8 mouse cellular contexts compared by ENCODE assay signal in the genomic region with DNA sequence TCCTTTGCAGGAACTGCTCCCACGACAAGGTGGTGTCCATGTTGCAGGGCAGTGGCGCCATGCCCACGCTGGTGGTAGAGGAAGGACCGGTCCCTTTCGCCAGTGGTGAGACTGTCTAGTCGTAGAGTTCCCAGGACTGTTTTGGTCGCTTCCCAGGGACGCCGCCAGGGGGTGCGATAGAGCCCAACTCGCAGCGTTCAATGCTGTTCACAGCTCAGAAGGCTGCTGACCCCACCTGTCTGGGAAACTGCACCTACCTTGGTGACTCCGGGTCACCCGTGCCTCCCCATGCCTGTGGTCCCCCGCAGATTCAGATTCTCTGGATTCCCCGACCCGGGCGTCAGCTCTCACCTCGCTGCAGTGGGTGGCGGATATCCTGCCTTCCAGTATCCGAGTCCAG. TPM values are rescaled to one million over a fixed set of nuclear protein-coding genes. Genes with fewer than 3 reads are reported as not detected.
DNase-seq lines count a peak whose midpoint lies in the region; ATAC-seq and TF ChIP-seq lines count a peak whose summit lies in the region.

No protein-coding gene starts in this region.

- no peak for TF ChIP-seq POLR2A in bone marrow, adult 2 months (IDR thresholded peaks at IDR 0.05; ENCODE audit: borderline replicate concordance, control insufficient read depth, low read depth, low read length)
- no peak for TF ChIP-seq POLR2A in olfactory bulb, adult 2 months (IDR thresholded peaks at IDR 0.05; ENCODE audit: insufficient read depth, low read depth, low read length)

- peak; percentile 75 for TF ChIP-seq CTCF in E14TG2a.4 (conservative IDR thresholded peaks at IDR 0.05; ENCODE audit: low read length)
- peak; percentile 74 for TF ChIP-seq CTCF in bone marrow, adult 2 months (IDR thresholded peaks at IDR 0.05; ENCODE audit: control insufficient read depth, insufficient read depth, low read length)
- peak; percentile 58 for TF ChIP-seq CTCF in heart, postnatal 0 days (IDR thresholded peaks at IDR 0.05; ENCODE audit: low read depth)
- peak; percentile 75 for TF ChIP-seq CTCF in olfactory bulb, adult 2 months (IDR thresholded peaks at IDR 0.05; ENCODE audit: insufficient read depth, low read depth, low read length)

- peak; percentile 69 for ATAC-seq in erythroblast, adult 5-6 weeks (replicated peaks; ENCODE audit: low FRiP score, poor library complexity, severe bottlenecking)
- peak; percentile 58; the same call in 1 of the 2 replicates for ATAC-seq in heart, postnatal 0 days (ENCODE audit: insufficient read depth, low read depth)
- ATAC-seq in lung, embryonic 15.5 days (ENCODE audit: borderline replicate concordance, extremely low read depth, low FRiP score, low TSS enrichment), result peak; percentile 60; the same call in 1 of the 2 replicates

- H3K4me2 ChIP-seq in heart, postnatal 0 days (ENCODE audit: low read depth, low read length), result 0 out of 2 replicates have a peak overlapping the region, but pooled peaks have one; percentile 25
- H3K4me2 ChIP-seq in lung, embryonic 15.5 days, result peak overlapping the region; percentile 50

- 11% methylated on average over 21 of the region's 21 CpGs for WGBS in bone marrow, adult 2 months
- WGBS in heart, postnatal 0 days, result 7% methylated on average over 21 of the region's 21 CpGs
- WGBS in lung, embryonic 15.5 days, result 12% methylated on average over 21 of the region's 21 CpGs
- WGBS in olfactory bulb, adult 2 months, result 10% methylated on average over 21 of the region's 21 CpGs

- peaks cover 15% of the 10 kb centered on the region for H3K4me1 ChIP-seq in E14TG2a.4 (replicated peaks; ENCODE audit: low read depth, low read length)
- no peaks in the 10 kb centered on the region for H3K4me1 ChIP-seq in bone marrow, adult 2 months (ENCODE audit: control insufficient read depth, insufficient read depth, low read length)
- H3K4me1 ChIP-seq in heart, postnatal 0 days (ENCODE audit: control insufficient read depth, insufficient read depth), result no peaks in the 10 kb centered on the region
- peaks cover 8% of the 10 kb centered on the region for H3K4me1 ChIP-seq in lung, embryonic 15.5 days
- peaks cover 28% of the 10 kb centered on the region for H3K4me1 ChIP-seq in olfactory bulb, adult 2 months (ENCODE audit: control insufficient read depth, insufficient read depth, low read length)

- no peaks in the 10 kb centered on the region for H3K36me3 ChIP-seq in E14TG2a.4 (ENCODE audit: insufficient read depth, low read length)
- H3K36me3 ChIP-seq in heart, postnatal 0 days (replicated peaks; ENCODE audit: control insufficient read depth, insufficient read depth, low read length), result no peaks in the 10 kb centered on the region
- H3K36me3 ChIP-seq in lung, embryonic 15.5 days, result no peaks in the 10 kb centered on the region

- no peak overlapping the region for H3K9ac ChIP-seq in heart, postnatal 0 days (replicated peaks; ENCODE audit: low read depth, low read length)
- no peak overlapping the region for H3K9ac ChIP-seq in lung, embryonic 15.5 days

- DNase-seq in heart, postnatal 0 days (ENCODE audit: low spot score), result no peak
- peak; percentile 60 to 86 for DNase-seq in kidney, postnatal 36 days
- peak; percentile 83 for DNase-seq in thymus, postnatal 4 days

- H3K27ac ChIP-seq in bone marrow, adult 2 months (ENCODE audit: control insufficient read depth, insufficient read depth, low read depth, low read length, poor library complexity), result no peak overlapping the region
- no peak overlapping the region for H3K27ac ChIP-seq in heart, postnatal 0 days (ENCODE audit: low read depth)
- no peak overlapping the region for H3K27ac ChIP-seq in lung, embryonic 15.5 days
- no peak overlapping the region for H3K27ac ChIP-seq in olfactory bulb, adult 2 months (ENCODE audit: insufficient read depth, low read depth, low read length)

- H3K9me3 ChIP-seq in E14TG2a.4 (ENCODE audit: low read length), result peaks cover 4% of the 10 kb centered on the region; the same call in 1 of the 2 replicates
- H3K9me3 ChIP-seq in heart, postnatal 0 days (replicated peaks; ENCODE audit: control insufficient read depth, low read length), result no peaks in the 10 kb centered on the region
- no peaks in the 10 kb centered on the region for H3K9me3 ChIP-seq in lung, embryonic 15.5 days

- TF ChIP-seq EP300 in heart, postnatal 0 days (IDR thresholded peaks at IDR 0.05; ENCODE audit: low read depth), result no peak

- H3K4me3 ChIP-seq in E14TG2a.4 (replicated peaks; ENCODE audit: low read length), result peak overlapping the region; percentile 69
- H3K4me3 ChIP-seq in bone marrow, adult 2 months (replicated peaks; ENCODE audit: control insufficient read depth, low read depth, low read length), result no peak overlapping the region
- no peak overlapping the region for H3K4me3 ChIP-seq in heart, postnatal 0 days (ENCODE audit: low read depth, low read length)
- H3K4me3 ChIP-seq in lung, embryonic 15.5 days, result peak overlapping the region; percentile 23
- H3K4me3 ChIP-seq in olfactory bulb, adult 2 months (ENCODE audit: insufficient read depth, low read depth, low read length), result no peak overlapping the region

- peaks cover 64% of the 10 kb centered on the region for H3K27me3 ChIP-seq in E14TG2a.4 (ENCODE audit: insufficient read depth, low read length)
- H3K27me3 ChIP-seq in heart, postnatal 0 days (ENCODE audit: control insufficient read depth, insufficient read depth, low read length), result peaks cover 54% of the 10 kb centered on the region
- H3K27me3 ChIP-seq in lung, embryonic 15.5 days, result peaks cover 56% of the 10 kb centered on the region

RNA-seq across cellular contexts. Expression of a gene that starts 18.1 kb away (rescaled TPM):
- polyA plus RNA-seq in bone marrow, adult 2 months (2011; ENCODE audit: insufficient read depth, insufficient read length, low replicate concordance, missing spikeins), result not detected in 2 replicates
- total RNA-seq in erythroblast, adult 5-6 weeks (2015; ENCODE audit: low replicate concordance), result 0.58 TPM in 1 of 2 replicates, not detected in the other
- total RNA-seq in erythroblast, adult 5-6 weeks (2017; ENCODE audit: low replicate concordance), result not detected in 2 replicates
- not detected in 2 replicates for total RNA-seq in heart, postnatal 0 days (2014; rRNA removed; ENCODE audit: low replicate concordance)
- not detected in 2 replicates for polyA plus RNA-seq in heart, postnatal 0 days (2015; fragmentation: Nextera tagmentation; extraction: Ambion mirVana)
- 0.04 and 0.07 TPM in 2 replicates for polyA plus RNA-seq in lung, embryonic 15.5 days (2015; fragmentation: Nextera tagmentation; extraction: Ambion mirVana)
- not detected in 2 replicates for polyA plus RNA-seq in olfactory bulb, adult 2 months (2012; ENCODE audit: insufficient read depth, insufficient read length, low replicate concordance, missing spikeins)

RNA-seq across cellular contexts. Expression of a gene that starts 28.4 kb away (rescaled TPM):
- 18.4 and 24.9 TPM in 2 replicates for polyA plus RNA-seq in bone marrow, adult 2 months (2011; ENCODE audit: insufficient read depth, insufficient read length, low replicate concordance, missing spikeins)
- total RNA-seq in erythroblast, adult 5-6 weeks (2015; ENCODE audit: low replicate concordance), result 17.6 and 19.6 TPM in 2 replicates
- total RNA-seq in erythroblast, adult 5-6 weeks (2017; ENCODE audit: low replicate concordance), result 15.5 and 29.2 TPM in 2 replicates
- 126 and 128 TPM in 2 replicates for total RNA-seq in heart, postnatal 0 days (2014; rRNA removed; ENCODE audit: low replicate concordance)
- polyA plus RNA-seq in heart, postnatal 0 days (2015; fragmentation: Nextera tagmentation; extraction: Ambion mirVana), result 154 and 170 TPM in 2 replicates
- 329 and 337 TPM in 2 replicates for polyA plus RNA-seq in lung, embryonic 15.5 days (2015; fragmentation: Nextera tagmentation; extraction: Ambion mirVana)
- polyA plus RNA-seq in olfactory bulb, adult 2 months (2012; ENCODE audit: insufficient read depth, insufficient read length, low replicate concordance, missing spikeins), result not detected in 2 replicates

RNA-seq across cellular contexts. Expression of a gene that starts 46.2 kb away (rescaled TPM):
- polyA plus RNA-seq in bone marrow, adult 2 months (2011; ENCODE audit: insufficient read depth, insufficient read length, low replicate concordance, missing spikeins), result 21.0 and 33.2 TPM in 2 replicates
- total RNA-seq in erythroblast, adult 5-6 weeks (2015; ENCODE audit: low replicate concordance), result 8.8 and 23.8 TPM in 2 replicates
- 6.0 and 10.6 TPM in 2 replicates for total RNA-seq in erythroblast, adult 5-6 weeks (2017; ENCODE audit: low replicate concordance)
- 56.0 and 104 TPM in 2 replicates for total RNA-seq in heart, postnatal 0 days (2014; rRNA removed; ENCODE audit: low replicate concordance)
- 58.5 and 63.3 TPM in 2 replicates for polyA plus RNA-seq in heart, postnatal 0 days (2015; fragmentation: Nextera tagmentation; extraction: Ambion mirVana)
- 71.9 and 73.0 TPM in 2 replicates for polyA plus RNA-seq in lung, embryonic 15.5 days (2015; fragmentation: Nextera tagmentation; extraction: Ambion mirVana)
- not detected in 2 replicates for polyA plus RNA-seq in olfactory bulb, adult 2 months (2012; ENCODE audit: insufficient read depth, insufficient read length, low replicate concordance, missing spikeins)

Comparison
In these comparisons a context has a peak if more than half of its experiments do, and no peak if none do; other contexts are left out.
1. H3K4me3 ChIP-seq: peak in E14TG2a.4 (single experiment) and lung, embryonic 15.5 days (single experiment); none in bone marrow, adult 2 months (single experiment), heart, postnatal 0 days (single experiment) and olfactory bulb, adult 2 months (single experiment).
2. RNA of a gene that starts 28.4 kb away (polyA plus RNA-seq): 329 to 337 TPM in lung, embryonic 15.5 days, 154 to 170 TPM in heart, postnatal 0 days and 18.4 to 24.9 TPM in bone marrow, adult 2 months; not detected in olfactory bulb, adult 2 months; every median in the first group is over 10 times any median in the second.
3. RNA of a gene that starts 46.2 kb away (polyA plus RNA-seq): 71.9 to 73.0 TPM in lung, embryonic 15.5 days, 58.5 to 63.3 TPM in heart, postnatal 0 days and 21.0 to 33.2 TPM in bone marrow, adult 2 months; not detected in olfactory bulb, adult 2 months; every median in the first group is over 10 times any median in the second.
4. Peak in every context shown above with its lines, with median percentiles within 50 percentile points of each other: CTCF ChIP-seq and ATAC-seq.